Mouse (Mus musculus): ENCODE measurements at regions not wholly inside any gene's neighbourhood (a gene's known extent, or its start where the extent isn't known, plus 50 kb on each side); places are given as distances from the start of the nearest gene placed in this dataset.
"Not testable (repeated sequence)": the region's sequence is repeated elsewhere in the genome, so short reads cannot be mapped to it uniquely, and the experiment has no call there.

GRCm38 (mm10) chr10:51397016-51397415, 83.4 kb upstream of the Gm49339 start:
- H3K4me3 ChIP-seq (ENCODE audit: insufficient read depth, low read length); H3K4me1 ChIP-seq (ENCODE audit: control insufficient read depth, insufficient read depth, low read length); H3K27ac ChIP-seq (ENCODE audit: insufficient read depth, low read depth, low read length): not testable (repeated sequence)

- TF ChIP-seq CTCF (IDR thresholded peaks at IDR 0.05; ENCODE audit: low read depth, low read length) (no peak), POLR2A (IDR thresholded peaks at IDR 0.05; ENCODE audit: borderline replicate concordance, low read depth, low read length) (no peak)
- Histone ChIP-seq H3K4me1 (ENCODE audit: control insufficient read depth, insufficient read depth, low read length) (no peaks in the 10 kb centered on the region), H3K27ac (ENCODE audit: insufficient read depth, low read depth, low read length) (no peak overlapping the region), H3K4me3 (ENCODE audit: insufficient read depth, low read length) (no peak overlapping the region)
Measured at GRCm38 (mm10) chr10:51405141-51405540, 75.3 kb upstream of the Gm49339 start.

DNA sequence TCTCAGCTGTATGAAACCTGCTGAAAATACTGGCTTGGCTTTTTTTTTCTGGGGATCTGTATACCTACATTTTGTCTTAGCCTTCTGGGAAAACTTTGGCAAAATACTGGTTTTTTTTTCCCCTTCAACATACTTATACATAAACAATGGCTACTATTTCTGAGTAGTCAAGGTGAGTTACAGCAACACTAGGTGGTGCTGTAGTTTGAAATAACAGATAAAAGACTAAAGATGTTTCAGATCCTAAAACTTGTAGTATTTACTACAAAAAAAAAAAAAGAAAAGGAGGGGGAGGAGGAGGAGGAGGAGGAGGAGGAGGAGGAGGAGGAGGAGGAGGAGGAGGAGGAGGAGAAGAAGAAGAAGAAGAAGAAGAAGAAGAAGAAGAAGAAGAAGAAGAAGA, 67.6 kb upstream of the Gm49339 start:
- H3K4me3 ChIP-seq (ENCODE audit: insufficient read depth, low read length) = no peak overlapping the region
- peaks cover 7% of the 10 kb centered on the region for H3K4me1 ChIP-seq (ENCODE audit: control insufficient read depth, insufficient read depth, low read length)
- TF ChIP-seq POLR2A (IDR thresholded peaks at IDR 0.05; ENCODE audit: borderline replicate concordance, low read depth, low read length) (no peak), CTCF (IDR thresholded peaks at IDR 0.05; ENCODE audit: low read depth, low read length) (no peak)
- no peak overlapping the region for H3K27ac ChIP-seq (ENCODE audit: insufficient read depth, low read depth, low read length)

DNA sequence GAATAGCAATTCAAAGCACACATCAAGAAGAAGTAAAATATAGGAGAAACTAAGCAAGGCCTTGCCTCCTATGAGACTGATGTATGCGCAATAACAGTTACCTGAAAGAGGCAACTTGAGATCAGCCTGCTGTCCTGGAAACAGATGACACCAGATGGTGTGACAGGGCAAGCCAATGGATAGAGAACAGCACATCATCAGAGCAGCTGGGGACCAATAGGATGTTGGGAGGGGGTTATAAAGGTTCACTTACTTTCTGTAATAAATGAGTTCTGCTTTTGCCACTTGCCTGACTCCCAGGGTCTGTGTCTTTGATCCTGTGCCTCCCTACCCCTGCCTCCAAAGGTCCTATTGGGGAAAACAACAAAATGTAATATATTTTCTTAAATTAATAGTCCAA, 65.9 kb upstream of the Gm49339 start:
- H3K27ac ChIP-seq (ENCODE audit: insufficient read depth, low read depth, low read length) = no peak overlapping the region
- TF ChIP-seq POLR2A (IDR thresholded peaks at IDR 0.05; ENCODE audit: borderline replicate concordance, low read depth, low read length) (no peak), CTCF (IDR thresholded peaks at IDR 0.05; ENCODE audit: low read depth, low read length) (no peak)
- peaks cover 7% of the 10 kb centered on the region for H3K4me1 ChIP-seq (ENCODE audit: control insufficient read depth, insufficient read depth, low read length)
- H3K4me3 ChIP-seq (ENCODE audit: insufficient read depth, low read length) = no peak overlapping the region

DNA sequence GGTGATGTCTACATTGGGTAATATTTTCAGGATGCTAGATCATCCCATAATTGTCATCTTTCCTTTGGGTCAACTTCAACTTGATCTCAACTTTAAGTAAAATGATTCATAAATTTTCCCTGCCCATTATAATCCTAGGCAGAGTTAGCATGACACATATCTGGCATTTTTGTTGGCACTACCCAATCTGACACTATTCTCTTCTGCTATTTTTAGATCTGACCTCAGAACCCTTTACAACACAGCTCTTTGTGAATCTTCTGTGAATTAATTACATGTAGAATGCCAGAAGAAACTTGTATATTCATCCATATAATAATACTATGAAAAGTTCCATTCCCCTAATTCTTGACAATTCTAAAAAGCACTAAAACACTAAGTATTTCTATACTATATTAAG, 63.7 kb upstream of the Gm49339 start:
- TF ChIP-seq POLR2A (IDR thresholded peaks at IDR 0.05; ENCODE audit: borderline replicate concordance, low read depth, low read length) (no peak), CTCF (IDR thresholded peaks at IDR 0.05; ENCODE audit: low read depth, low read length) (no peak)
- Histone ChIP-seq H3K4me3 (ENCODE audit: insufficient read depth, low read length) (no peak overlapping the region), H3K27ac (ENCODE audit: insufficient read depth, low read depth, low read length) (no peak overlapping the region), H3K4me1 (ENCODE audit: control insufficient read depth, insufficient read depth, low read length) (peaks cover 11% of the 10 kb centered on the region)

- peaks cover 11% of the 10 kb centered on the region for H3K4me1 ChIP-seq (ENCODE audit: control insufficient read depth, insufficient read depth, low read length)
- no peak overlapping the region for H3K27ac ChIP-seq (ENCODE audit: insufficient read depth, low read depth, low read length)
- no peak overlapping the region for H3K4me3 ChIP-seq (ENCODE audit: insufficient read depth, low read length)
- no peak for TF ChIP-seq POLR2A (IDR thresholded peaks at IDR 0.05; ENCODE audit: borderline replicate concordance, low read depth, low read length)
- no peak for TF ChIP-seq CTCF (IDR thresholded peaks at IDR 0.05; ENCODE audit: low read depth, low read length)
Measured at GRCm38 (mm10) chr10:51417221-51417911, 63.0 kb upstream of the Gm49339 start.

GRCm38 (mm10) chr10:51418550-51418949, 61.9 kb upstream of the Gm49339 start:
- Histone ChIP-seq H3K4me3 (ENCODE audit: insufficient read depth, low read length) (no peak overlapping the region), H3K4me1 (ENCODE audit: control insufficient read depth, insufficient read depth, low read length) (peaks cover 15% of the 10 kb centered on the region), H3K27ac (ENCODE audit: insufficient read depth, low read depth, low read length) (no peak overlapping the region)
- TF ChIP-seq POLR2A (IDR thresholded peaks at IDR 0.05; ENCODE audit: borderline replicate concordance, low read depth, low read length) (no peak), CTCF (IDR thresholded peaks at IDR 0.05; ENCODE audit: low read depth, low read length) (no peak)

DNA sequence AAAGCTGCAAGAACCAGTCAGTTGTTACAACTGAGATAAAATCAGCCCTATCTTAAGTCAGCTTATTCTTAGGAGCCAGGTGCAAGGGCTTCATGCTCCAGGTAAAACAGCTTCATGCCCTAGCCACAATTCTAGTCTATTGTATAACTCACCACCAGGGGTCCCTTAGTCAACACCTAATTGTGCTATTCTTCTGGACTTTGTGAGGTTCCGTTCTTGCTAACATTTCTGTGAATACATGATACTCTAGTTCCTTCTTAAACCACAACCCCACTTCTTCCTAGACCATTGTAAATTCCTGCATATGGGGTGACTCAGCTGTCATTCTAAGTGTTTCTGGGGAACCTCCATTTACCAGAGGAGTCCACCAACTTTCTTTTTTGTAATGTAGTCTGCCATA, 57.9 kb upstream of the Gm49339 start:
- Histone ChIP-seq H3K4me3 (ENCODE audit: insufficient read depth, low read length) (no peak overlapping the region), H3K4me1 (ENCODE audit: control insufficient read depth, insufficient read depth, low read length) (peaks cover 13% of the 10 kb centered on the region), H3K27ac (ENCODE audit: insufficient read depth, low read depth, low read length) (peak overlapping the region; percentile 24)
- TF ChIP-seq POLR2A (IDR thresholded peaks at IDR 0.05; ENCODE audit: borderline replicate concordance, low read depth, low read length) = no peak
- TF ChIP-seq CTCF (IDR thresholded peaks at IDR 0.05; ENCODE audit: low read depth, low read length) = no peak
